Mouse (Mus musculus) heart, adult 18-20 months (tissue): ENCODE measurements at regions not wholly inside any gene's neighbourhood (a gene's known extent, or its start where the extent isn't known, plus 50 kb on each side); places are given as distances from the start of the nearest gene placed in this dataset.

Experiments
- DNase-seq, 2 experiments: peaks; one replicate each; pipeline ENCODE4 v3.0.0; 2021 to 2022; ENCODE audit warnings: mixed read lengths in 1 of 2

GRCm38 (mm10) chr3:147180711-147181110, 328.5 kb downstream of the Ttll7 start:
- DNase-seq: no peak

- no peak for DNase-seq
These were observed 329.6 kb downstream of the Ttll7 start for GRCm38 (mm10) chr3:147181501-147182365.

- no peak for DNase-seq
These were observed 330.3 kb downstream of the Ttll7 start for GRCm38 (mm10) chr3:147182366-147182875.

- DNase-seq: no peak
These were observed 331.6 kb downstream of the Ttll7 start for GRCm38 (mm10) chr3:147183656-147184290.

- DNase-seq: no peak
These were observed 337.6 kb downstream of the Ttll7 start for GRCm38 (mm10) chr3:147189737-147190136.

GRCm38 (mm10) chr3:147196626-147197025, 344.5 kb downstream of the Ttll7 start:
- no peak for DNase-seq

GRCm38 (mm10) chr3:147197215-147197614, 345.0 kb downstream of the Ttll7 start:
- DNase-seq: no peak

GRCm38 (mm10) chr3:147211127-147211940, 359.2 kb downstream of the Ttll7 start:
- no peak for DNase-seq

GRCm38 (mm10) chr3:147228663-147229062, 376.5 kb downstream of the Ttll7 start:
- no peak for DNase-seq

GRCm38 (mm10) chr3:147230594-147230993, 378.4 kb downstream of the Ttll7 start:
- no peak for DNase-seq

GRCm38 (mm10) chr3:147238398-147238797, 386.2 kb downstream of the Ttll7 start:
- DNase-seq: no peak

- DNase-seq: no peak
These were observed 388.5 kb downstream of the Ttll7 start for GRCm38 (mm10) chr3:147240651-147241050.

GRCm38 (mm10) chr3:147244911-147245430, 392.8 kb downstream of the Ttll7 start:
- DNase-seq: no peak

- no peak for DNase-seq
These were observed 394.0 kb downstream of the Ttll7 start for GRCm38 (mm10) chr3:147246141-147246540.

GRCm38 (mm10) chr3:147249466-147249865, 397.3 kb downstream of the Ttll7 start:
- DNase-seq: no peak

- DNase-seq: no peak
These were observed 397.7 kb downstream of the Ttll7 start for GRCm38 (mm10) chr3:147249906-147250305.

- DNase-seq: no peak
These were observed 400.1 kb downstream of the Ttll7 start for GRCm38 (mm10) chr3:147252226-147252788.

- no peak for DNase-seq
These were observed 400.6 kb downstream of the Ttll7 start for GRCm38 (mm10) chr3:147252812-147253211.

- DNase-seq: no peak
These were observed 402.3 kb downstream of the Ttll7 start for GRCm38 (mm10) chr3:147254454-147254853.

GRCm38 (mm10) chr3:147260958-147261595, 408.9 kb downstream of the Ttll7 start:
- DNase-seq: peak in 1 of 2 experiments; percentile 15

- peak; percentile 37 to 59 for DNase-seq
These were observed 414.4 kb downstream of the Ttll7 start for GRCm38 (mm10) chr3:147266556-147266955.
